11 mouse cellular contexts compared by ENCODE assay signal in the genomic region with DNA sequence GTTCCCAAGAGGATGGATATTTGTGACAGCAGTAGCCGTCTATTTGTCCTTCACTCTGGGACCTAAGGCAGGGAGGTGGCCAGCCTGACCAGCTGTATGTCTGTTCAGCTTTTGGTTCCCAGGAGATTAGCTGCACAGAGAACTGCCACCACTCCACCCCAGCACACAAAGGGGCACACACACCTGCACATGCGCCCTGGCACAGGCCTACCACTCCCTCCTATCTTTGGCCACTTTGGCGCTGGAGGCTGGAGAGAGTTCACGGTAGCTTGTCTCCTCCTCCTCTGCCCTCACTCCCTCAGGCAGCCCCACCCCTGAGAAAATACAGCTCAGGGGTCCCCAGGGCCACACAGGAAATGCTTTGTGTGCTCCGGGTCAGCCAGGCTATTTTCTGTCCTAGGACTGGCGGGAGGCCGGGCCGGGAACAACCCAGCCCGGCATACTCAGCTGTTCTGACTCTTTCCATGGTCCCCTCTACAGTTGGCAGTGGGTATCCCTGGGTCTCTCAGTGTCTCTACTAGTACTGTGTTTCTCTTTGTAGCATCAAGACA. TPM values are rescaled to one million over a fixed set of nuclear protein-coding genes. Genes with fewer than 3 reads are reported as not detected.
DNase-seq lines count a peak whose midpoint lies in the region; ATAC-seq lines count a peak whose summit lies in the region.
"Had no signal": no experiment of that assay in that cellular context is flagged by ENCODE, and none has a peak within 500 bp of the region (broad histone marks: within the 10 kb centered on the region; RNA-seq: fewer than 3 reads in every experiment).

No protein-coding gene starts in this region.

- H3K4me3 ChIP-seq in embryonic facial prominence, embryonic 10.5 days = no peak overlapping the region
- H3K4me3 ChIP-seq in limb, embryonic 15.5 days = no peak overlapping the region
- no peak overlapping the region for H3K4me3 ChIP-seq in forebrain, embryonic 12.5 days (replicated peaks)
- no peak overlapping the region for H3K4me3 ChIP-seq in hindbrain, embryonic 14.5 days (replicated peaks; ENCODE audit: low read length)
- H3K4me3 ChIP-seq: liver, embryonic 13.5 days had no signal

- intact Hi-C loops in heart, postnatal 10 days (cut with DNase I) = no loop called here

- H3K4me2 ChIP-seq in limb, embryonic 15.5 days = no peak overlapping the region
- H3K4me2 ChIP-seq in forebrain, embryonic 12.5 days = no peak overlapping the region
- H3K4me2 ChIP-seq in hindbrain, embryonic 14.5 days (replicated peaks) = no peak overlapping the region
- H3K4me2 ChIP-seq: liver, embryonic 13.5 days had no signal

- peaks cover 15% of the 10 kb centered on the region for H3K4me1 ChIP-seq in embryonic facial prominence, embryonic 10.5 days
- H3K4me1 ChIP-seq in limb, embryonic 15.5 days = no peaks in the 10 kb centered on the region
- 0 out of 2 replicates have a peak, but pooled peaks cover 2% of the 10 kb centered on the region for H3K4me1 ChIP-seq in forebrain, embryonic 12.5 days
- no peaks in the 10 kb centered on the region for H3K4me1 ChIP-seq in hindbrain, embryonic 14.5 days (replicated peaks; ENCODE audit: control insufficient read depth, insufficient read depth, low read length)
- H3K4me1 ChIP-seq: liver, embryonic 13.5 days had no signal

- DNase-seq in adrenal gland, adult 2 months = peak; percentile 30
- no peak for DNase-seq in adrenal gland, adult 8-10 months
- peak; percentile 48 for DNase-seq in embryonic facial prominence, embryonic 10.5 days (ENCODE audit: low spot score)
- DNase-seq in heart, postnatal 10 days = peak; percentile 64 to 66
- no peak for DNase-seq in hindbrain, embryonic 14.5 days (ENCODE audit: low spot score)
- no peak for DNase-seq in left cerebral cortex, adult 9 months (ENCODE audit: low spot score in 2 of 2)
- DNase-seq: liver, embryonic 13.5 days; thymus, postnatal 14 days had no signal

- 29% methylated on average over 9 of the region's 9 CpGs for WGBS in embryonic facial prominence, embryonic 10.5 days
- WGBS in limb, embryonic 15.5 days = 61% methylated on average over 9 of the region's 9 CpGs
- WGBS in forebrain, embryonic 12.5 days = 66% methylated on average over 9 of the region's 9 CpGs
- WGBS in hindbrain, embryonic 14.5 days = 61% methylated on average over 9 of the region's 9 CpGs

- H3K9me3 ChIP-seq in embryonic facial prominence, embryonic 10.5 days = no peaks in the 10 kb centered on the region
- no peaks in the 10 kb centered on the region for H3K9me3 ChIP-seq in limb, embryonic 15.5 days
- H3K9me3 ChIP-seq in forebrain, embryonic 12.5 days = no peaks in the 10 kb centered on the region
- no peaks in the 10 kb centered on the region for H3K9me3 ChIP-seq in hindbrain, embryonic 14.5 days (ENCODE audit: control insufficient read depth, low read length)
- H3K9me3 ChIP-seq: liver, embryonic 13.5 days had no signal

- H3K36me3 ChIP-seq in embryonic facial prominence, embryonic 10.5 days (replicated peaks) = no peaks in the 10 kb centered on the region
- H3K36me3 ChIP-seq in limb, embryonic 15.5 days = no peaks in the 10 kb centered on the region
- no peaks in the 10 kb centered on the region for H3K36me3 ChIP-seq in forebrain, embryonic 12.5 days (replicated peaks)
- no peaks in the 10 kb centered on the region for H3K36me3 ChIP-seq in hindbrain, embryonic 14.5 days (replicated peaks; ENCODE audit: control insufficient read depth, insufficient read depth)
- H3K36me3 ChIP-seq: liver, embryonic 13.5 days had no signal

- peak; percentile 31; the same call in 1 of the 2 replicates for ATAC-seq in limb, embryonic 15.5 days (ENCODE audit: insufficient number of reproducible peaks, low FRiP score, low TSS enrichment, low read depth)
- ATAC-seq in forebrain, embryonic 12.5 days (ENCODE audit: low FRiP score) = no peak
- ATAC-seq in hindbrain, embryonic 14.5 days (ENCODE audit: low FRiP score) = no peak

- H3K27ac ChIP-seq in embryonic facial prominence, embryonic 10.5 days (replicated peaks) = 0 out of 2 replicates have a peak overlapping the region, but pooled peaks have one; percentile 31
- 0 out of 2 replicates have a peak overlapping the region, but pooled peaks have one; percentile 6 for H3K27ac ChIP-seq in limb, embryonic 15.5 days
- no peak overlapping the region for H3K27ac ChIP-seq in forebrain, embryonic 12.5 days
- no peak overlapping the region for H3K27ac ChIP-seq in hindbrain, embryonic 14.5 days
- H3K27ac ChIP-seq: liver, embryonic 13.5 days had no signal

- no peak overlapping the region for H3K9ac ChIP-seq in limb, embryonic 15.5 days
- H3K9ac ChIP-seq in forebrain, embryonic 12.5 days = no peak overlapping the region
- H3K9ac ChIP-seq in hindbrain, embryonic 14.5 days = no peak overlapping the region
- H3K9ac ChIP-seq: liver, embryonic 13.5 days had no signal

- H3K27me3 ChIP-seq in embryonic facial prominence, embryonic 10.5 days (replicated peaks; ENCODE audit: low read depth, poor library complexity, severe bottlenecking) = no peaks in the 10 kb centered on the region
- H3K27me3 ChIP-seq in limb, embryonic 15.5 days = no peaks in the 10 kb centered on the region
- no peaks in the 10 kb centered on the region for H3K27me3 ChIP-seq in forebrain, embryonic 12.5 days
- no peaks in the 10 kb centered on the region for H3K27me3 ChIP-seq in hindbrain, embryonic 14.5 days (ENCODE audit: control insufficient read depth, insufficient read depth, low read length)
- H3K27me3 ChIP-seq: liver, embryonic 13.5 days had no signal

RNA-seq across cellular contexts. Expression of gene Smim12, which starts 34.9 kb away (rescaled TPM):
- total RNA-seq in adrenal gland, adult 2 months (2021) = 10 to 100 TPM; 50.4 to 68.0 TPM
- 41.7 and 46.8 TPM in 2 replicates for polyA plus RNA-seq in adrenal gland, adult 2 months (2012; rRNA removed)
- 10 to 100 TPM; 58.8 to 73.0 (median 67.6) TPM for total RNA-seq in adrenal gland, adult 8-10 months (2022)
- 73.7 and 80.0 TPM in 2 replicates for polyA plus RNA-seq in embryonic facial prominence, embryonic 10.5 days (2016; fragmentation: Nextera tagmentation; extraction: Ambion mirVana)
- total RNA-seq in heart, postnatal 10 days (2021) = 10 to 100 TPM; 40.9 to 46.2 TPM
- polyA plus RNA-seq in limb, embryonic 15.5 days (2015; fragmentation: Nextera tagmentation; extraction: Ambion mirVana) = 53.0 and 53.1 TPM in 2 replicates
- polyA plus RNA-seq in forebrain, embryonic 12.5 days (2016; fragmentation: Nextera tagmentation; extraction: Ambion mirVana) = 44.2 and 46.6 TPM in 2 replicates
- polyA plus RNA-seq in hindbrain, embryonic 14.5 days (2014; fragmentation: Nextera tagmentation; extraction: Ambion mirVana) = 53.8 and 60.9 TPM in 2 replicates

RNA-seq across cellular contexts. Expression of gene Gja4, which starts 35.3 kb away (rescaled TPM):
- 1 to 10 TPM; 2.7 to 6.7 TPM for total RNA-seq in adrenal gland, adult 2 months (2021)
- polyA plus RNA-seq in adrenal gland, adult 2 months (2012; rRNA removed) = 15.9 and 16.0 TPM in 2 replicates
- total RNA-seq in adrenal gland, adult 8-10 months (2022) = 1 to 10 TPM; 3.1 to 7.0 (median 4.5) TPM
- 10.8 and 12.5 TPM in 2 replicates for polyA plus RNA-seq in embryonic facial prominence, embryonic 10.5 days (2016; fragmentation: Nextera tagmentation; extraction: Ambion mirVana)
- total RNA-seq in heart, postnatal 10 days (2021) = 10 to 100 TPM; 28.2 to 30.2 TPM
- 16.7 and 23.5 TPM in 2 replicates for polyA plus RNA-seq in limb, embryonic 15.5 days (2015; fragmentation: Nextera tagmentation; extraction: Ambion mirVana)
- 10.6 and 11.3 TPM in 2 replicates for polyA plus RNA-seq in forebrain, embryonic 12.5 days (2016; fragmentation: Nextera tagmentation; extraction: Ambion mirVana)
- 25.4 and 27.0 TPM in 2 replicates for polyA plus RNA-seq in hindbrain, embryonic 14.5 days (2014; fragmentation: Nextera tagmentation; extraction: Ambion mirVana)
- total RNA-seq: hematopoietic stem cell, adult 5-6 weeks had no signal

RNA-seq across cellular contexts. Expression of gene Gjb3, which starts 52.1 kb away (rescaled TPM):
- total RNA-seq in adrenal gland, adult 2 months (2021) = under 1 TPM in 1 of 2 experiments, not detected in 1; 0.24 TPM
- polyA plus RNA-seq in adrenal gland, adult 2 months (2012; rRNA removed) = 0.08 TPM in 1 of 2 replicates, not detected in the other
- total RNA-seq in adrenal gland, adult 8-10 months (2022) = not detected
- polyA plus RNA-seq in embryonic facial prominence, embryonic 10.5 days (2016; fragmentation: Nextera tagmentation; extraction: Ambion mirVana) = 8.0 and 8.2 TPM in 2 replicates
- under 1 TPM; 0.22 to 0.37 TPM for total RNA-seq in heart, postnatal 10 days (2021)
- polyA plus RNA-seq in limb, embryonic 15.5 days (2015; fragmentation: Nextera tagmentation; extraction: Ambion mirVana) = 20.8 and 23.1 TPM in 2 replicates
- 0.50 TPM in 1 of 2 replicates, not detected in the other for polyA plus RNA-seq in forebrain, embryonic 12.5 days (2016; fragmentation: Nextera tagmentation; extraction: Ambion mirVana)
- 0.17 TPM in 1 of 2 replicates, not detected in the other for polyA plus RNA-seq in hindbrain, embryonic 14.5 days (2014; fragmentation: Nextera tagmentation; extraction: Ambion mirVana)

Comparison
In these comparisons a context has a peak if more than half of its experiments do, and no peak if none do; other contexts are left out.
1. DNase-seq: peak in adrenal gland, adult 2 months (single experiment), embryonic facial prominence, embryonic 10.5 days (single experiment) and heart, postnatal 10 days (2 of 2); none in adrenal gland, adult 8-10 months (single experiment), hindbrain, embryonic 14.5 days (single experiment) and left cerebral cortex, adult 9 months (0 of 2).
2. H3K27ac ChIP-seq: peak in embryonic facial prominence, embryonic 10.5 days (single experiment) and limb, embryonic 15.5 days (single experiment); none in forebrain, embryonic 12.5 days (single experiment) and hindbrain, embryonic 14.5 days (single experiment).